Mouse (Mus musculus): ENCODE measurements around the gene Polh. TPM values are rescaled to one million over a fixed set of nuclear protein-coding genes. Genes with fewer than 3 reads are reported as not detected.

The Polh gene
- total and polyA plus RNA-seq, 3 experiments = 22.2 to 30.8 TPM; not detected in 1

- TF ChIP-seq CTCF (IDR thresholded peaks at IDR 0.05 in 2 of 3, conservative IDR thresholded peaks at IDR 0.05 in 1 of 3; ENCODE audit: control insufficient read depth in 1 of 3, insufficient read depth in 1 of 3, low read depth in 2 of 3, low read length in 3 of 3, poor library complexity in 1 of 3, severe bottlenecking in 1 of 3) (no peak), CHD1 (IDR thresholded peaks at IDR 0.05; ENCODE audit: low read depth, low read length) (no peak), MAZ (IDR thresholded peaks at IDR 0.05; ENCODE audit: low read depth, low read length) (peak; percentile 24; the same call in 1 of the 2 replicates), MYC (IDR thresholded peaks at IDR 0.05; ENCODE audit: low read depth, low read length) (peak; percentile 79)
Observed at GRCm38 (mm10) chr17:46202421-46203071, at the start of gene Polh, which contains the start of gene Xpo5 (continued).

GRCm38 (mm10) chr17:46251174-46251573 lies 48.7 kb upstream of the Polh start:
- Histone ChIP-seq H3K27ac (ENCODE audit: control insufficient read depth, low read depth, low read length) (no peak overlapping the region), H3K36me3 (ENCODE audit: control insufficient read depth in 1 of 2, insufficient read depth in 2 of 2, low read length in 2 of 2) (peaks cover 2 to 12% of the 10 kb centered on the region in 2 experiments; a peak in 2 of 4 replicates), H3K79me2 (ENCODE audit: control insufficient read depth, insufficient read depth, low read length, poor library complexity) (peaks cover 27% of the 10 kb centered on the region), H3K9me3 (replicated peaks; ENCODE audit: insufficient read depth, low read length) (no peaks in the 10 kb centered on the region), H3K27me3 (ENCODE audit: control insufficient read depth in 1 of 2, insufficient read depth in 2 of 2, low read length in 2 of 2) (no peaks in the 10 kb centered on the region), H3K4me1 (ENCODE audit: control insufficient read depth in 1 of 2, insufficient read depth in 2 of 2, low read length in 2 of 2) (peaks cover 0 to 20% of the 10 kb centered on the region in 2 experiments; a peak in 2 of 4 replicates), H3K9ac (ENCODE audit: control insufficient read depth, low read depth, low read length, poor library complexity, severe bottlenecking) (no peak overlapping the region), H3K4me3 (ENCODE audit: control insufficient read depth in 1 of 2, insufficient read depth in 1 of 2, low read depth in 2 of 2, low read length in 2 of 2) (no peak overlapping the region)
- no peak for DNase-seq (ENCODE audit: low read depth, low spot score)
- no peak for TF ChIP-seq MEF2A (IDR thresholded peaks at IDR 0.05; ENCODE audit: extremely low read depth, insufficient replicate concordance, low read depth, low read length, poor library complexity, severe bottlenecking)
- peak in 1 of 3 experiments; percentile 23; a peak in 1 of 6 replicates for TF ChIP-seq CTCF (IDR thresholded peaks at IDR 0.05 in 2 of 3, conservative IDR thresholded peaks at IDR 0.05 in 1 of 3; ENCODE audit: control insufficient read depth in 1 of 3, insufficient read depth in 1 of 3, low read depth in 2 of 3, low read length in 3 of 3, poor library complexity in 1 of 3, severe bottlenecking in 1 of 3)

- no peaks in the 10 kb centered on the region for H3K27me3 ChIP-seq (ENCODE audit: control insufficient read depth in 1 of 2, insufficient read depth in 2 of 2, low read length in 2 of 2)
- H3K27ac ChIP-seq (ENCODE audit: control insufficient read depth, low read depth, low read length) = peak overlapping the region; percentile 20; the same call in 1 of the 2 replicates
- peak overlapping the region; percentile 89 for H3K9ac ChIP-seq (ENCODE audit: control insufficient read depth, low read depth, low read length, poor library complexity, severe bottlenecking)
- H3K4me3 ChIP-seq (ENCODE audit: control insufficient read depth in 1 of 2, insufficient read depth in 1 of 2, low read depth in 2 of 2, low read length in 2 of 2) = peak overlapping the region; percentile 89 to 91
- H3K4me1 ChIP-seq (ENCODE audit: control insufficient read depth in 1 of 2, insufficient read depth in 2 of 2, low read length in 2 of 2) = peaks cover 0 to 17% of the 10 kb centered on the region in 2 experiments; a peak in 2 of 4 replicates
- TF ChIP-seq MYC (IDR thresholded peaks at IDR 0.05; ENCODE audit: low read depth, low read length) = no peak
- no peak for TF ChIP-seq TCF12 (IDR thresholded peaks at IDR 0.05; ENCODE audit: low read depth, low read length)
- TF ChIP-seq RCOR1 (IDR thresholded peaks at IDR 0.05; ENCODE audit: low read depth, low read length) = no peak
- TF ChIP-seq POLR2A (IDR thresholded peaks at IDR 0.05; ENCODE audit: control insufficient read depth in 1 of 2, insufficient read depth in 1 of 2, low read depth in 1 of 2, low read length in 2 of 2, poor library complexity in 1 of 2) = peak in 1 of 2 experiments; percentile 41; a peak in 2 of 4 replicates
- TF ChIP-seq TBP (IDR thresholded peaks at IDR 0.05; ENCODE audit: low read depth, low read length) = no peak
- TF ChIP-seq MAZ (IDR thresholded peaks at IDR 0.05; ENCODE audit: low read depth, low read length) = no peak
- no peak for TF ChIP-seq ZC3H11A (IDR thresholded peaks at IDR 0.05; ENCODE audit: low read depth, low read length)
- TF ChIP-seq EP300 (IDR thresholded peaks at IDR 0.05; ENCODE audit: low read depth in 1 of 2, low read length in 2 of 2) = 0 out of 4 replicates have a peak, but pooled peaks of 1 of the 2 experiments have one; percentile 0
- no peak for TF ChIP-seq MAFK (IDR thresholded peaks at IDR 0.05; ENCODE audit: borderline replicate concordance, low read depth, low read length)
- no peak for TF ChIP-seq SMC3 (IDR thresholded peaks at IDR 0.05; ENCODE audit: low read depth, low read length)
- TF ChIP-seq ZKSCAN1 (IDR thresholded peaks at IDR 0.05; ENCODE audit: low read depth, low read length) = no peak
- TF ChIP-seq MAX (IDR thresholded peaks at IDR 0.05; ENCODE audit: low read length) = no peak; the same call in 1 of the 2 replicates
- TF ChIP-seq POLR2AphosphoS5 (IDR thresholded peaks at IDR 0.05; ENCODE audit: borderline replicate concordance, low read depth, low read length) = no peak
- H3K79me2 ChIP-seq (ENCODE audit: control insufficient read depth, insufficient read depth, low read length, poor library complexity) = peaks cover 29% of the 10 kb centered on the region
- no peak for DNase-seq (ENCODE audit: low read depth, low spot score)
- no peaks in the 10 kb centered on the region for H3K9me3 ChIP-seq (replicated peaks; ENCODE audit: insufficient read depth, low read length)
- peaks cover 3 to 14% of the 10 kb centered on the region in 2 experiments; a peak in 2 of 4 replicates for H3K36me3 ChIP-seq (ENCODE audit: control insufficient read depth in 1 of 2, insufficient read depth in 2 of 2, low read length in 2 of 2)
Observed at GRCm38 (mm10) chr17:46248189-46248522, 45.7 kb upstream of the Polh start.
